Mouse (Mus musculus) neural tube, embryonic 14.5 days (tissue): ENCODE measurements around the gene Mxd4. TPM values are rescaled to one million over a fixed set of nuclear protein-coding genes. Genes with fewer than 3 reads are reported as not detected.

Experiments used
- ATAC-seq: fragments of 200-750 bp; cut with Nextera tagmentation; 2 replicates; pipeline ENCODE4 v1.8.0; 2017; ENCODE audit warnings: low read depth, mild to moderate bottlenecking, moderate TSS enrichment, moderate library complexity
- H3K27ac ChIP-seq: fragments of 300-500 bp; sonication (generic); 2 replicates; pipeline ENCODE4 v1.5.1; 2014; ENCODE audit warnings: low read depth, mild to moderate bottlenecking, control low read depth, low read length, moderate library complexity, mixed read lengths
- H3K27me3 ChIP-seq: fragments of 300-500 bp; sonication (generic); 2 replicates; pipeline ENCODE4 v1.6.1; 2014; ENCODE audit warnings: low read length; ENCODE audit not compliant: control insufficient read depth, insufficient read depth
- H3K36me3 ChIP-seq: fragments of 300-500 bp; sonication (generic); 2 replicates; pipeline ENCODE4 v1.6.1; 2014; ENCODE audit warnings: low read length, mixed read lengths; ENCODE audit not compliant: control insufficient read depth, insufficient read depth
- H3K4me1 ChIP-seq: fragments of 300-500 bp; sonication (generic); 2 replicates; pipeline ENCODE4 v1.6.1; 2014; ENCODE audit warnings: low read length; ENCODE audit not compliant: control insufficient read depth, insufficient read depth
- H3K4me2 ChIP-seq: fragments of 300-500 bp; sonication (generic); 2 replicates; pipeline ENCODE4 v1.6.1; 2014; ENCODE audit warnings: mild to moderate bottlenecking, low read depth, low read length, control low read depth
- H3K4me3 ChIP-seq: fragments of 300-500 bp; sonication (generic); 2 replicates; pipeline ENCODE4 v1.5.1; 2014; ENCODE audit warnings: low read depth, low read length, control low read depth, mixed read lengths
- H3K9ac ChIP-seq: fragments of 300-500 bp; sonication (generic); replicated peaks from 2 replicates; pipeline ENCODE4 v1.6.1; 2014; ENCODE audit warnings: low read depth, mild to moderate bottlenecking, control low read depth, low read length, mixed read lengths
- H3K9me3 ChIP-seq: fragments of 300-500 bp; sonication (generic); 2 replicates; pipeline ENCODE4 v1.6.1; 2016; ENCODE audit warnings: low read length; ENCODE audit not compliant: control insufficient read depth
- WGBS: fragments of 180-500 bp; shearing (Covaris S2); extraction: QIAGEN DNeasy Blood & Tissue Kit; methylation state at CpG from one replicate; pipeline ENCODE4 v1.1.7; 2014; 5-methylcytosine and 5-hydroxymethylcytosine counted together
- polyA plus RNA-seq: library from polyadenylated mRNA; unstranded; fragments of >200 nt; fragmentation: Nextera tagmentation; extraction: Ambion mirVana; gene quantifications from 2 replicates; pipeline ENCODE4 v1.2.1, GENCODE M21; 2014

Gene Mxd4
- polyA plus RNA-seq, 1 experiment from 2014 or later: 26.7 TPM

- no peaks in the 10 kb centered on the region for H3K9me3 ChIP-seq
- H3K4me3 ChIP-seq: no peak overlapping the region
- no peak overlapping the region for H3K4me2 ChIP-seq
- no peaks in the 10 kb centered on the region for H3K4me1 ChIP-seq
- ATAC-seq: no peak
- no peaks in the 10 kb centered on the region for H3K27me3 ChIP-seq
- H3K9ac ChIP-seq: no peak overlapping the region
- H3K27ac ChIP-seq: no peak overlapping the region
- H3K36me3 ChIP-seq: no peaks in the 10 kb centered on the region
- 84% methylated on average over 2 of the region's 2 CpGs for WGBS
Observed at GRCm38 (mm10) chr5:34204911-34205310, 17.4 kb upstream of the Mxd4 start.

- H3K36me3 ChIP-seq: no peaks in the 10 kb centered on the region
- no peak overlapping the region for H3K9ac ChIP-seq
- whole genome bisulfite sequencing: 87% methylated on average over 4 of the region's 4 CpGs
Observed at GRCm38 (mm10) chr5:34202006-34202405, 14.5 kb upstream of the Mxd4 start.

GRCm38 (mm10) chr5:34201396-34201795, 13.9 kb upstream of the Mxd4 start:
- no peak for ATAC-seq
- Histone ChIP-seq H3K4me2 (no peak overlapping the region), H3K4me3 (no peak overlapping the region), H3K27ac (no peak overlapping the region), H3K27me3 (no peaks in the 10 kb centered on the region), H3K36me3 (no peaks in the 10 kb centered on the region), H3K4me1 (no peaks in the 10 kb centered on the region), H3K9ac (no peak overlapping the region), H3K9me3 (no peaks in the 10 kb centered on the region)
- WGBS: 67% methylated on average over 2 of the region's 2 CpGs

More at GRCm38 (mm10) chr5:34202006-34202405, 14.5 kb upstream of the Mxd4 start:
- H3K4me3 ChIP-seq: no peak overlapping the region
- no peaks in the 10 kb centered on the region for H3K4me1 ChIP-seq
- no peak overlapping the region for H3K27ac ChIP-seq
- ATAC-seq: no peak
- H3K27me3 ChIP-seq: no peaks in the 10 kb centered on the region
- no peak overlapping the region for H3K4me2 ChIP-seq
- no peaks in the 10 kb centered on the region for H3K9me3 ChIP-seq

- no peak overlapping the region for H3K4me2 ChIP-seq
- H3K9me3 ChIP-seq: no peaks in the 10 kb centered on the region
- no peak overlapping the region for H3K9ac ChIP-seq
- no peak overlapping the region for H3K4me3 ChIP-seq
- H3K27ac ChIP-seq: no peak overlapping the region
- ATAC-seq: no peak
- no peaks in the 10 kb centered on the region for H3K4me1 ChIP-seq
- no peaks in the 10 kb centered on the region for H3K36me3 ChIP-seq
- WGBS: 93% methylated on average over 6 of the region's 6 CpGs
- no peaks in the 10 kb centered on the region for H3K27me3 ChIP-seq
Observed at GRCm38 (mm10) chr5:34198615-34199014, 11.1 kb upstream of the Mxd4 start.

- Histone ChIP-seq H3K27ac (no peak overlapping the region), H3K27me3 (no peaks in the 10 kb centered on the region), H3K4me2 (no peak overlapping the region), H3K4me3 (no peak overlapping the region), H3K9me3 (no peaks in the 10 kb centered on the region), H3K36me3 (no peaks in the 10 kb centered on the region), H3K9ac (no peak overlapping the region), H3K4me1 (no peaks in the 10 kb centered on the region)
- ATAC-seq: no peak
- 77% methylated on average over 4 of the region's 4 CpGs for WGBS
Observed at GRCm38 (mm10) chr5:34197243-34197642, 9.7 kb upstream of the Mxd4 start.

GRCm38 (mm10) chr5:34196423-34196822, 8.9 kb upstream of the Mxd4 start:
- H3K9ac ChIP-seq: no peak overlapping the region
- no peaks in the 10 kb centered on the region for H3K4me1 ChIP-seq
- H3K36me3 ChIP-seq: no peaks in the 10 kb centered on the region
- H3K27me3 ChIP-seq: no peaks in the 10 kb centered on the region
- H3K4me3 ChIP-seq: no peak overlapping the region
- 83% methylated on average over 7 of the region's 7 CpGs for WGBS
- H3K27ac ChIP-seq: no peak overlapping the region
- H3K4me2 ChIP-seq: no peak overlapping the region
- ATAC-seq: no peak
- H3K9me3 ChIP-seq: no peaks in the 10 kb centered on the region

- H3K36me3 ChIP-seq: no peaks in the 10 kb centered on the region
- no peak overlapping the region for H3K27ac ChIP-seq
- no peaks in the 10 kb centered on the region for H3K27me3 ChIP-seq
- H3K4me3 ChIP-seq: no peak overlapping the region
- no peak overlapping the region for H3K4me2 ChIP-seq
- no peak for ATAC-seq
- H3K9me3 ChIP-seq: no peaks in the 10 kb centered on the region
- no peak overlapping the region for H3K9ac ChIP-seq
- WGBS: 93% methylated on average over 12 of the region's 12 CpGs
- H3K4me1 ChIP-seq: no peaks in the 10 kb centered on the region
Observed at GRCm38 (mm10) chr5:34195786-34196185, 8.3 kb upstream of the Mxd4 start.

- no peak overlapping the region for H3K9ac ChIP-seq
- H3K4me1 ChIP-seq: no peaks in the 10 kb centered on the region
- no peak overlapping the region for H3K4me2 ChIP-seq
- H3K9me3 ChIP-seq: no peaks in the 10 kb centered on the region
- H3K4me3 ChIP-seq: no peak overlapping the region
- 82% methylated on average over 6 of the region's 6 CpGs for WGBS
- no peaks in the 10 kb centered on the region for H3K36me3 ChIP-seq
- H3K27me3 ChIP-seq: no peaks in the 10 kb centered on the region
- H3K27ac ChIP-seq: no peak overlapping the region
- no peak for ATAC-seq
Observed at GRCm38 (mm10) chr5:34194975-34195662, 7.6 kb upstream of the Mxd4 start.

- H3K9me3 ChIP-seq: no peaks in the 10 kb centered on the region
- H3K4me1 ChIP-seq: no peaks in the 10 kb centered on the region
- WGBS: 61% methylated on average over 1 of the region's 1 CpGs
- H3K4me2 ChIP-seq: no peak overlapping the region
- H3K36me3 ChIP-seq: no peaks in the 10 kb centered on the region
- no peak for ATAC-seq
- H3K9ac ChIP-seq: no peak overlapping the region
- H3K4me3 ChIP-seq: no peak overlapping the region
- no peaks in the 10 kb centered on the region for H3K27me3 ChIP-seq
- H3K27ac ChIP-seq: no peak overlapping the region
Observed at GRCm38 (mm10) chr5:34194426-34194825, 6.9 kb upstream of the Mxd4 start.
